Mouse (Mus musculus): ENCODE results near the gene Fam171a2. TPM values are rescaled to one million over a fixed set of nuclear protein-coding genes. Genes with fewer than 3 reads are reported as not detected.
"Not testable (repeated sequence)": the region's sequence is repeated elsewhere in the genome, so short reads cannot be mapped to it uniquely, and the experiment has no call there.

Gene Fam171a2
- polyA plus RNA-seq, 1 experiment from 2014 or later: 2.8 TPM

GRCm38 (mm10) chr11:102389436-102389835 lies 58.0 kb downstream of the Fam171a2 start:
- H3K9me3 ChIP-seq; DNase-seq (ENCODE audit: extremely low spot score, low spot score); H3K4me3 ChIP-seq; H3K27ac ChIP-seq; H3K27me3 ChIP-seq (ENCODE audit: poor library complexity, severe bottlenecking); H3K36me3 ChIP-seq (replicated peaks): not testable (repeated sequence)
- 92% methylated on average over 4 of the region's 5 CpGs for WGBS
- peaks cover 21% of the 10 kb centered on the region for H3K4me1 ChIP-seq

Small RNAs within 50 kb of the gene (microRNA-seq; reads per million reads assigned to microRNA genes)
- gene Mir6930: not detected

Other genes with a start within 250 kb of the Fam171a2 start
- 39.8 and 44.6 TPM in 2 replicates for gene Hdac5, start 217.5 kb downstream of the Fam171a2 start, polyA plus RNA-seq (2016; fragmentation: Nextera tagmentation; extraction: Ambion mirVana)
- gene BC030867, start 198.8 kb downstream of the Fam171a2 start, polyA plus RNA-seq (2016; fragmentation: Nextera tagmentation; extraction: Ambion mirVana): 27.3 TPM in 2 replicates
- gene Asb16, start 178.9 kb downstream of the Fam171a2 start, polyA plus RNA-seq (2016; fragmentation: Nextera tagmentation; extraction: Ambion mirVana): 0.05 and 0.06 TPM in 2 replicates
- 44.9 and 46.0 TPM in 2 replicates for gene Tmub2, start 162.8 kb downstream of the Fam171a2 start, polyA plus RNA-seq (2016; fragmentation: Nextera tagmentation; extraction: Ambion mirVana)
- 14.1 and 15.6 TPM in 2 replicates for gene Atxn7l3, start 151.1 kb downstream of the Fam171a2 start, polyA plus RNA-seq (2016; fragmentation: Nextera tagmentation; extraction: Ambion mirVana)
- gene Ubtf, start 127.9 kb downstream of the Fam171a2 start, polyA plus RNA-seq (2016; fragmentation: Nextera tagmentation; extraction: Ambion mirVana): 95.5 and 98.7 TPM in 2 replicates
- gene Slc4a1, start 81.5 kb downstream of the Fam171a2 start, polyA plus RNA-seq (2016; fragmentation: Nextera tagmentation; extraction: Ambion mirVana): 37.4 and 52.1 TPM in 2 replicates
- gene Rundc3a, start 54.3 kb downstream of the Fam171a2 start, polyA plus RNA-seq (2016; fragmentation: Nextera tagmentation; extraction: Ambion mirVana): 10.5 and 13.5 TPM in 2 replicates
- gene Slc25a39, start 39.7 kb downstream of the Fam171a2 start, polyA plus RNA-seq (2016; fragmentation: Nextera tagmentation; extraction: Ambion mirVana): 255 and 262 TPM in 2 replicates
- 66.2 and 70.1 TPM in 2 replicates for gene Grn, start 17.4 kb downstream of the Fam171a2 start, polyA plus RNA-seq (2016; fragmentation: Nextera tagmentation; extraction: Ambion mirVana)
- 5.0 and 6.4 TPM in 2 replicates for gene Itga2b, start 22.4 kb upstream of the Fam171a2 start, polyA plus RNA-seq (2016; fragmentation: Nextera tagmentation; extraction: Ambion mirVana)
- 58.7 and 62.3 TPM in 2 replicates for gene Gpatch8, start 108.7 kb upstream of the Fam171a2 start, polyA plus RNA-seq (2016; fragmentation: Nextera tagmentation; extraction: Ambion mirVana)
- 11.8 and 13.1 TPM in 2 replicates for gene Gm11627, start 131.8 kb upstream of the Fam171a2 start, polyA plus RNA-seq (2016; fragmentation: Nextera tagmentation; extraction: Ambion mirVana)
- 39.2 and 42.2 TPM in 2 replicates for gene Fzd2, start 156.7 kb upstream of the Fam171a2 start, polyA plus RNA-seq (2016; fragmentation: Nextera tagmentation; extraction: Ambion mirVana)
- gene Meioc, start 216.0 kb upstream of the Fam171a2 start, polyA plus RNA-seq (2016; fragmentation: Nextera tagmentation; extraction: Ambion mirVana): 0.10 and 0.15 TPM in 2 replicates